15 mouse cellular contexts compared by ENCODE assay signal in genomic region chr15:80648977-80649606, GRCm38 (mm10). TPM values are rescaled to one million over a fixed set of nuclear protein-coding genes. Genes with fewer than 3 reads are reported as not detected.
A peak's percentile ranks its signal among the peaks of the same experiment; 100 is the strongest.
DNase-seq lines count a peak whose midpoint lies in the region; ATAC-seq lines count a peak whose summit lies in the region.
"Had no signal": no experiment of that assay in that cellular context is flagged by ENCODE, and none has a peak within 500 bp of the region (broad histone marks: within the 10 kb centered on the region; RNA-seq: fewer than 3 reads in every experiment).

No protein-coding gene starts in this region.

- no peak overlapping the region for H3K9ac ChIP-seq in midbrain, embryonic 11.5 days (ENCODE audit: low read length)
- no peak overlapping the region for H3K9ac ChIP-seq in midbrain, embryonic 16.5 days (ENCODE audit: low read depth, low read length)
- 0 out of 2 replicates have a peak overlapping the region, but pooled peaks have one; percentile 22 for H3K9ac ChIP-seq in embryonic facial prominence, embryonic 13.5 days
- H3K9ac ChIP-seq in forebrain, embryonic 16.5 days (replicated peaks; ENCODE audit: low read depth, low read length), result no peak overlapping the region
- H3K9ac ChIP-seq: forebrain, embryonic 15.5 days had no signal

- H3K9me3 ChIP-seq in midbrain, embryonic 11.5 days (ENCODE audit: control insufficient read depth, low read length), result no peaks in the 10 kb centered on the region
- no peaks in the 10 kb centered on the region for H3K9me3 ChIP-seq in midbrain, embryonic 16.5 days (replicated peaks; ENCODE audit: control insufficient read depth, low read length, poor library complexity, severe bottlenecking)
- no peaks in the 10 kb centered on the region for H3K9me3 ChIP-seq in embryonic facial prominence, embryonic 13.5 days
- H3K9me3 ChIP-seq in forebrain, embryonic 16.5 days (ENCODE audit: control insufficient read depth, low read length), result no peaks in the 10 kb centered on the region
- H3K9me3 ChIP-seq: forebrain, embryonic 15.5 days had no signal

- WGBS in midbrain, embryonic 11.5 days, result 79% methylated on average over 15 of the region's 15 CpGs
- WGBS in midbrain, embryonic 16.5 days, result 81% methylated on average over 15 of the region's 15 CpGs
- WGBS in embryonic facial prominence, embryonic 13.5 days, result 59% methylated on average over 15 of the region's 15 CpGs
- 83% methylated on average over 15 of the region's 15 CpGs for WGBS in forebrain, embryonic 16.5 days

- ATAC-seq in midbrain, embryonic 11.5 days (ENCODE audit: low FRiP score), result no peak
- no peak for ATAC-seq in midbrain, embryonic 16.5 days
- ATAC-seq in embryonic facial prominence, embryonic 13.5 days (ENCODE audit: insufficient number of reproducible peaks, insufficient read depth, low FRiP score, low TSS enrichment, low read depth), result no peak
- no peak for ATAC-seq in forebrain, embryonic 16.5 days
- ATAC-seq: activated CD4-positive, CD25-positive, alpha-beta regulatory T cell, adult 4 months; forebrain, embryonic 15.5 days; lung, postnatal 0 days had no signal

- H3K27me3 ChIP-seq in midbrain, embryonic 11.5 days (ENCODE audit: control insufficient read depth, insufficient read depth, low read length), result no peaks in the 10 kb centered on the region
- no peaks in the 10 kb centered on the region for H3K27me3 ChIP-seq in midbrain, embryonic 16.5 days (ENCODE audit: control insufficient read depth, insufficient read depth, low read depth, low read length)
- no peaks in the 10 kb centered on the region for H3K27me3 ChIP-seq in embryonic facial prominence, embryonic 13.5 days
- no peaks in the 10 kb centered on the region for H3K27me3 ChIP-seq in forebrain, embryonic 16.5 days (replicated peaks; ENCODE audit: control insufficient read depth, insufficient read depth, low read length)
- H3K27me3 ChIP-seq: forebrain, embryonic 15.5 days had no signal

- peak; percentile 82 for DNase-seq in midbrain, embryonic 11.5 days (ENCODE audit: low spot score, missing footprints)
- DNase-seq in ES-CJ7 (ENCODE audit: low read depth, low spot score), result peak; percentile 30
- DNase-seq in urinary bladder, adult 2 months (ENCODE audit: low spot score), result peak; percentile 31
- DNase-seq in adrenal gland, adult 2 months, result no peak
- DNase-seq: cerebellum, adult 8-10 months; heart, adult 2 months; kidney, postnatal 25 days had no signal

- H3K27ac ChIP-seq in midbrain, embryonic 11.5 days (ENCODE audit: low read depth, low read length), result no peak overlapping the region
- no peak overlapping the region for H3K27ac ChIP-seq in midbrain, embryonic 16.5 days (ENCODE audit: low read length)
- peak overlapping the region; percentile 40; the same call in 1 of the 2 replicates for H3K27ac ChIP-seq in embryonic facial prominence, embryonic 13.5 days
- H3K27ac ChIP-seq in forebrain, embryonic 16.5 days (ENCODE audit: low read length), result no peak overlapping the region
- H3K27ac ChIP-seq: forebrain, embryonic 15.5 days; heart, adult 2 months had no signal

- H3K4me3 ChIP-seq in midbrain, embryonic 11.5 days (ENCODE audit: low read depth, low read length), result no peak overlapping the region
- H3K4me3 ChIP-seq in midbrain, embryonic 16.5 days (ENCODE audit: low read depth, low read length), result no peak overlapping the region
- H3K4me3 ChIP-seq in embryonic facial prominence, embryonic 13.5 days, result no peak overlapping the region
- H3K4me3 ChIP-seq in forebrain, embryonic 16.5 days (replicated peaks; ENCODE audit: low read length), result no peak overlapping the region
- H3K4me3 ChIP-seq: forebrain, embryonic 15.5 days; heart, adult 2 months had no signal

- H3K36me3 ChIP-seq in midbrain, embryonic 11.5 days (ENCODE audit: control insufficient read depth, insufficient read depth, low read length), result no peaks in the 10 kb centered on the region
- H3K36me3 ChIP-seq in midbrain, embryonic 16.5 days (ENCODE audit: control insufficient read depth, insufficient read depth, low read length), result no peaks in the 10 kb centered on the region
- H3K36me3 ChIP-seq in embryonic facial prominence, embryonic 13.5 days, result no peaks in the 10 kb centered on the region
- H3K36me3 ChIP-seq in forebrain, embryonic 16.5 days (ENCODE audit: control insufficient read depth, insufficient read depth), result no peaks in the 10 kb centered on the region
- H3K36me3 ChIP-seq: forebrain, embryonic 15.5 days had no signal

- no peak overlapping the region for H3K4me2 ChIP-seq in midbrain, embryonic 11.5 days
- no peak overlapping the region for H3K4me2 ChIP-seq in midbrain, embryonic 16.5 days (ENCODE audit: low read length)
- no peak overlapping the region for H3K4me2 ChIP-seq in embryonic facial prominence, embryonic 13.5 days
- H3K4me2 ChIP-seq in forebrain, embryonic 16.5 days (ENCODE audit: low read length), result no peak overlapping the region
- H3K4me2 ChIP-seq: forebrain, embryonic 15.5 days; liver, embryonic 11.5 days had no signal

- H3K4me1 ChIP-seq in midbrain, embryonic 11.5 days (ENCODE audit: control insufficient read depth, insufficient read depth, low read length), result no peaks in the 10 kb centered on the region
- H3K4me1 ChIP-seq in midbrain, embryonic 16.5 days (ENCODE audit: control insufficient read depth, insufficient read depth, low read length), result no peaks in the 10 kb centered on the region
- peaks cover 22% of the 10 kb centered on the region for H3K4me1 ChIP-seq in embryonic facial prominence, embryonic 13.5 days
- H3K4me1 ChIP-seq in forebrain, embryonic 16.5 days (replicated peaks; ENCODE audit: control insufficient read depth, insufficient read depth, low read length), result no peaks in the 10 kb centered on the region; the same call in 1 of the 2 replicates
- H3K4me1 ChIP-seq: forebrain, embryonic 15.5 days had no signal

RNA-seq across cellular contexts. Expression of gene Fam83f, which starts 22.6 kb away (rescaled TPM):
- polyA plus RNA-seq in midbrain, embryonic 11.5 days (2014; fragmentation: Nextera tagmentation; extraction: Ambion mirVana), result 0.12 and 0.16 TPM in 2 replicates
- polyA plus RNA-seq in midbrain, embryonic 16.5 days (2015; fragmentation: Nextera tagmentation; extraction: Ambion mirVana), result 0.34 and 0.39 TPM in 2 replicates
- 3.6 and 4.0 TPM in 2 replicates for polyA plus RNA-seq in embryonic facial prominence, embryonic 13.5 days (2015; fragmentation: Nextera tagmentation; extraction: Ambion mirVana)
- polyA plus RNA-seq in urinary bladder, adult 2 months (2012; rRNA removed), result 18.5 and 19.9 TPM in 2 replicates
- polyA plus RNA-seq in forebrain, embryonic 16.5 days (2015; fragmentation: Nextera tagmentation; extraction: Ambion mirVana), result 0.12 TPM in 1 of 2 replicates, not detected in the other
- total RNA-seq in adrenal gland, adult 2 months (2021), result under 1 TPM; 0.12 to 0.35 TPM
- 0.06 and 0.08 TPM in 2 replicates for polyA plus RNA-seq in adrenal gland, adult 2 months (2012; rRNA removed)
- total RNA-seq: heart, adult 2 months; megakaryocyte-erythroid progenitor cell, adult 5-6 weeks had no signal
- polyA plus RNA-seq: activated CD4-positive, CD25-positive, alpha-beta regulatory T cell, adult 4 months had no signal
